Mouse (Mus musculus): ENCODE measurements at regions not wholly inside any gene's neighbourhood (a gene's known extent, or its start where the extent isn't known, plus 50 kb on each side); places are given as distances from the start of the nearest gene placed in this dataset.

DNA sequence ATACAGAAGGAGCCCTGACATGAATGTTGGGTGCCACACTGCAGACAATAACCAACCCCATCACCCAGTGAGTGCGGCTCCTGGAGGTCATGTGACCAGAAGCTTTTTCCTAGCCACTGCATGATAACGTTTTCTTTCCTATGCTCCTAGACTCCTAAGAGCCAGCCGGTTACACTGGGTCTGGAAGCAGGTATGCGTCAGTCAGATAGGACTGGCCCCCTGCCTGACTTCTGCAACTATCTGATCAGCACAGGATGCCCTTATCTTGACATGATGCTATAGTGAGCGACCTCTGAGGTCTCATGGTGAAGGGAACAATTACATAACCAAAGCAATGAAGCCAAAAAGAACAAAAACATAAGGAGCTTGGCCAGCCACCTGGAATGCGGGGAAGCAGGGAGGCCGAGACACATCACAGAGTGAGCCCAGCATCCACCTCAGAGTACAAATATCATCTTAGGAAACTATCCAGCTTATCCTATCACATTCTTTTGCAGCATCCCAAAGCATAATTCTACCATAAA, 63.2 kb upstream of the Trib2 start:
- Histone ChIP-seq H3K27me3 (ENCODE audit: control insufficient read depth, insufficient read depth, low read length) (no peaks in the 10 kb centered on the region), H3K4me1 (ENCODE audit: control insufficient read depth, insufficient read depth, low read length) (no peaks in the 10 kb centered on the region), H3K27ac (ENCODE audit: control insufficient read depth, insufficient read depth, low read depth, low read length) (no peak overlapping the region), H3K36me3 (ENCODE audit: control insufficient read depth, insufficient read depth, low read length) (no peaks in the 10 kb centered on the region), H3K4me3 (ENCODE audit: control insufficient read depth, low read depth, low read length) (no peak overlapping the region)
- TF ChIP-seq CTCF (IDR thresholded peaks at IDR 0.05; ENCODE audit: control insufficient read depth, insufficient read depth, insufficient replicate concordance, low read depth, low read length) (no peak), POLR2A (IDR thresholded peaks at IDR 0.05; ENCODE audit: control insufficient read depth, low read depth, low read length) (no peak)
